In genomic region chr11:104443359-104443758, GRCm38 (mm10) we compare ENCODE assay signal across 8 mouse cellular contexts. TPM values are rescaled to one million over a fixed set of nuclear protein-coding genes. Genes with fewer than 3 reads are reported as not detected.
DNase-seq lines count a peak whose midpoint lies in the region; ATAC-seq and TF ChIP-seq lines count a peak whose summit lies in the region.

No protein-coding gene starts in this region.

- peak overlapping the region; percentile 87 for H3K4me3 ChIP-seq in left cerebral cortex, adult 2 months
- peak overlapping the region; percentile 85; the same call in 1 of the 2 replicates for H3K4me3 ChIP-seq in cortical plate, adult 2 months (ENCODE audit: insufficient read depth, low read length)
- H3K4me3 ChIP-seq in intestine, embryonic 14.5 days (ENCODE audit: low read depth, low read length), result peak overlapping the region; percentile 69

- TF ChIP-seq CTCF in left cerebral cortex, adult 2 months (IDR thresholded peaks at IDR 0.05), result no peak
- TF ChIP-seq CTCF in cortical plate, adult 2 months (IDR thresholded peaks at IDR 0.05; ENCODE audit: extremely low read depth, insufficient read depth, low read length), result no peak

- no peaks in the 10 kb centered on the region; the same call in 1 of the 2 replicates for H3K4me1 ChIP-seq in cortical plate, adult 2 months (ENCODE audit: control insufficient read depth, insufficient read depth, low read length)
- H3K4me1 ChIP-seq in intestine, embryonic 14.5 days (replicated peaks; ENCODE audit: control insufficient read depth, insufficient read depth, low read length), result peaks cover 14% of the 10 kb centered on the region

- TF ChIP-seq POLR2A in cortical plate, adult 2 months (IDR thresholded peaks at IDR 0.05; ENCODE audit: extremely low read depth, insufficient read depth, low read length), result no peak

- no peaks in the 10 kb centered on the region for H3K9me3 ChIP-seq in intestine, embryonic 14.5 days (ENCODE audit: control insufficient read depth, low read length)

- H3K36me3 ChIP-seq in intestine, embryonic 14.5 days (ENCODE audit: control insufficient read depth, insufficient read depth, low read length), result 0 out of 2 replicates have a peak, but pooled peaks cover 3% of the 10 kb centered on the region

- no peak for DNase-seq in left cerebral cortex, adult 2 months (ENCODE audit: extremely low spot score in 1 of 2, low spot score in 2 of 2)
- DNase-seq in left cerebral cortex, adult 9 months (ENCODE audit: low spot score in 2 of 2), result no peak
- DNase-seq in intestine, embryonic 14.5 days (ENCODE audit: low spot score), result no peak
- peak; percentile 72 for DNase-seq in naive thymus-derived CD4-positive, alpha-beta T cell, adult 2 months (ENCODE audit: low read depth)
- DNase-seq in thymus, adult 18-20 months, result no peak
- no peak for DNase-seq in embryo, embryonic 10.5 days (ENCODE audit: low spot score)
- no peak for DNase-seq in urinary bladder, postnatal 4 days (ENCODE audit: low spot score in 2 of 2)

- H3K9ac ChIP-seq in intestine, embryonic 14.5 days (ENCODE audit: low read length), result peak overlapping the region; percentile 98; the same call in 1 of the 2 replicates

- no peaks in the 10 kb centered on the region for H3K27me3 ChIP-seq in intestine, embryonic 14.5 days (replicated peaks; ENCODE audit: control insufficient read depth, insufficient read depth, low read length)

- 47% methylated on average over 2 of the region's 2 CpGs for WGBS in intestine, embryonic 14.5 days

- peak overlapping the region; percentile 73 for H3K4me2 ChIP-seq in intestine, embryonic 14.5 days (ENCODE audit: low read length)

- intact Hi-C loops in left cerebral cortex, adult 2 months (cut with DNase I), result loop anchor here (5.0 to 10.0 kb wide), 2 partner anchors 96 to 209 kb away; partner anchors contain the start of gene Mapt

- ATAC-seq in intestine, embryonic 14.5 days (replicated peaks; ENCODE audit: low FRiP score, low TSS enrichment, low read depth), result no peak

- H3K27ac ChIP-seq in left cerebral cortex, adult 2 months, result peak overlapping the region; percentile 99; the same call in 1 of the 2 replicates
- H3K27ac ChIP-seq in cortical plate, adult 2 months (ENCODE audit: insufficient read depth, low read length), result no peak overlapping the region
- H3K27ac ChIP-seq in intestine, embryonic 14.5 days (ENCODE audit: low read depth), result peak overlapping the region; percentile 99

RNA-seq across cellular contexts. Expression of gene Kansl1, which starts 25.3 kb away (rescaled TPM):
- 10 to 100 TPM; 78.6 to 80.0 TPM for total RNA-seq in left cerebral cortex, adult 2 months (2021)
- polyA plus RNA-seq in cortical plate, adult 2 months (2012; rRNA removed), result 85.7 and 86.2 TPM in 2 replicates
- polyA plus RNA-seq in intestine, embryonic 14.5 days (2014; fragmentation: Nextera tagmentation; extraction: Ambion mirVana), result 26.7 and 27.9 TPM in 2 replicates
